Mouse (Mus musculus): Measurements from ENCODE around the gene Atg10. TPM values are rescaled to one million over a fixed set of nuclear protein-coding genes. Genes with fewer than 3 reads are reported as not detected.
"Not testable (repeated sequence)": the region's sequence is repeated elsewhere in the genome, so short reads cannot be mapped to it uniquely, and the experiment has no call there.

Gene Atg10
- polyA plus RNA-seq, 1 experiment from 2014 or later, result 8.1 TPM

DNA sequence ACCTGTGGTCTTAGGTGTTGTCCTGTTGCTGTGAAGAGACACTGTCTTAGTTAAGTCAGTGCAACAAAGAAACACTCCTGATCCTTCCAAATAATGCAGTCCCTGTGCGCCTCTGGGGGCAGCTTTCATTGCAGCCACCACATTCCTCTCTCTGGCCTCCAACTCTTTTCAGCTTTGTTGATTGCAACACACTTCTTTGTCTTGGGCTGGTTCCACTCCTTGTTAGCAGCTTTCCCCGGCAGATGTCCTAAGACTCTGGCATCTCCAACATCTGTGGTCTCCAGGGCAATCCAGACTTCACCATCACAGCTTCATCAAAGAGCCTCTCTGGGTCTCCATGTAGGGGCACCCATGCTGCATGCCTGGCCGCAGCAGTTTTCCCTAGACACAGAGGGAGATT, 290.5 kb downstream of the Atg10 start:
- Histone ChIP-seq H3K27ac (0 out of 2 replicates have a peak overlapping the region, but pooled peaks have one; percentile 40), H3K27me3 (ENCODE audit: poor library complexity, severe bottlenecking) (no peaks in the 10 kb centered on the region), H3K4me3 (no peak overlapping the region), H3K4me1 (peaks cover 7% of the 10 kb centered on the region), H3K36me3 (replicated peaks) (peaks cover 11% of the 10 kb centered on the region), H3K9me3 (no peaks in the 10 kb centered on the region)
- WGBS, result 57% methylated on average over 3 of the region's 3 CpGs
- no peak for DNase-seq (ENCODE audit: extremely low spot score, low spot score)

- H3K4me3 ChIP-seq, result no peak overlapping the region
- WGBS, result 28% methylated on average over 5 of the region's 5 CpGs
- H3K27me3 ChIP-seq (ENCODE audit: poor library complexity, severe bottlenecking), result no peaks in the 10 kb centered on the region
Measured at GRCm38 (mm10) chr13:90929847-90930246, 293.9 kb downstream of the Atg10 start.

DNA sequence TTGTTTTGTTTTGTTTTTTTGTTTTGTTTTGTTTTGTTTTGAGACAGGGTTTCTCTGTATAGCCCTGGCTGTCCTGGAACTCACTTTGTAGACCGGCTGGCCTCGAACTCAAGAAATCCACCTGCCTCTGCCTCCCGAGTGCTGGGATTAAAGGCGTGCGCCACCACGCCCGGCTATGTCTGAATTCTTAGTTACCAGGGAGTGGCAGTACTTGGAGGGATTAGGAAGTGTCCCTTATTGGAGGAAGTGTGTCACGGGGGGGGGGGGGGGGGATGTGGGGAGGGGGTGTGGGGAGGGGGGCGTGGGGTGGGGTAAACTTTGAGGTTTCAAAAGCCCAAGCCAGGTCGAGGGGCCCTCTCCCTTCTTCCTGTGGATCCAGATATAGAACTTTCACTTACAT, 295.5 kb downstream of the Atg10 start:
- Histone ChIP-seq H3K4me1 (peaks cover 12% of the 10 kb centered on the region), H3K36me3 (replicated peaks) (peaks cover 52% of the 10 kb centered on the region)
- H3K4me3 ChIP-seq; H3K9me3 ChIP-seq; H3K27me3 ChIP-seq (ENCODE audit: poor library complexity, severe bottlenecking); H3K27ac ChIP-seq; DNase-seq (ENCODE audit: extremely low spot score, low spot score): not testable (repeated sequence)
- WGBS, result 95% methylated on average over 8 of the region's 10 CpGs

More at GRCm38 (mm10) chr13:90929847-90930246, 293.9 kb downstream of the Atg10 start:
- H3K27ac ChIP-seq, result no peak overlapping the region
- no peaks in the 10 kb centered on the region for H3K9me3 ChIP-seq
- H3K36me3 ChIP-seq (replicated peaks), result peaks cover 45% of the 10 kb centered on the region
- DNase-seq (ENCODE audit: extremely low spot score, low spot score), result peak; percentile 50
- H3K4me1 ChIP-seq, result peaks cover 9% of the 10 kb centered on the region

DNA sequence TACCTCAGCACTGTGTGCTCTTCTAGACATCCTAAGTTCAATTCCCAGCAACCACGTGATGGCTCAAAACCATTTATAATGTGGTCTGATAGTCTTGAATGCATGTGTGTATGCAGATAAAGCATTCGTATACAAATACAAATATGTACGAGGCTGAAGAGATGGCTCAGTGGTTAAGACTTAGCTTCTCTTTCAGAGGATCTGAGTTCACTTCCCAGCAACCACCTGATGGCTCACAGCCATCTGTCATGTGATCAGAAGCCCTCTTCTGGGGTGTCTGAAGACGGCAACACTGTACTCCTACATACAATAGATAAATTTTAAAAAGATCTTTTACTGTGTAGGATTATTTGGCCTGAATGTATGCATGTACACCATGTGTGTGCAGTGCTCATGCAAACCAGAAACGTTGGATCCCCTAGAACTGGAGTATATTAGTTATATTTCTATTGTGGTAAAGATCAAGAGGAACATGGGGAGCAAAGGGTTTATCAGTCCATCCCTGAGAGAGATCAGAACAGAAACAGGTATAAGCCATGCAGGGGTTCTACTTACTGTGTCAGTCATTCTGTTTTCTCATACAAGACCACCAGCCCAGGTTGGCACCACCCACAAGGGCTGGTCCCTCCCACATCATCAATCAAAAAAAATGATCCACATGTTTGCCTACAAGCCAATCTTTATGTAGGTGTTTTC, 296.7 kb downstream of the Atg10 start:
- DNase-seq (ENCODE audit: extremely low spot score, low spot score), result no peak
- peaks cover 7% of the 10 kb centered on the region; the same call in 1 of the 2 replicates for H3K4me1 ChIP-seq
- peaks cover 52% of the 10 kb centered on the region for H3K36me3 ChIP-seq (replicated peaks)
- WGBS, result 82% methylated on average over 5 of the region's 5 CpGs
- no peaks in the 10 kb centered on the region for H3K27me3 ChIP-seq (ENCODE audit: poor library complexity, severe bottlenecking)
- H3K27ac ChIP-seq, result no peak overlapping the region
- no peak overlapping the region for H3K4me3 ChIP-seq
- no peaks in the 10 kb centered on the region for H3K9me3 ChIP-seq

DNA sequence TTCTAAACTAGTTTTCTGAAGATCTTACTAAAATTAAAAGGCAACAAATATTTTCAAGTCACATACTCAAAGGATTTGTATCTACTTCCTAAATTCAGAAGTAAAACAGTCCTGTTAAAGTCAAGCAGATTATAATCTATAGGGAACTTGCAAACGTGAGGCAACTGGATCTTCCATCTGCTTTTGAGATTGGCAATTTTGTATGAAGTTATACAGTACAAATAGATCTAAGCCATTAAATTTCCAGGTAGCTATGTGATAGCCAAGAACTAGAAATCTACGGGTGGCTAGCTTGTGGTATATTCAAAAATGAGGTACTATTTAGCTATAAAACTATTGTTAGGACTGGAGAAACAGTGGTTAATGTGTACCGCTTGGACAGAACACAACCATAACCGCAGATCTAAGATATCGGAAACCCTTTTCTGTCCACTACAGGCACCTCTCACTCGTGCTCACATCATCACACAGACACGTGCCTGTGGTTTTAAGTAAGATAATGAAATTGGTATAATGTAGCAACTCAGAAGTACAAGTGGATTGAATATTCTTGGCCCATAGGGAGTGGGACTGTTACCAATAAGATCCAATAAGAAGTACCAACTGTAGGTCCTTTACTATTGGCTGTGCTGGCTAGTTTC, 297.5 kb downstream of the Atg10 start:
- no peaks in the 10 kb centered on the region for H3K9me3 ChIP-seq
- H3K27ac ChIP-seq, result no peak overlapping the region
- no peaks in the 10 kb centered on the region for H3K27me3 ChIP-seq (ENCODE audit: poor library complexity, severe bottlenecking)
- DNase-seq (ENCODE audit: extremely low spot score, low spot score), result no peak
- H3K4me3 ChIP-seq, result no peak overlapping the region
- H3K4me1 ChIP-seq, result peaks cover 7% of the 10 kb centered on the region; the same call in 1 of the 2 replicates
- WGBS, result 84% methylated on average over 7 of the region's 7 CpGs
- peaks cover 52% of the 10 kb centered on the region for H3K36me3 ChIP-seq (replicated peaks)

DNA sequence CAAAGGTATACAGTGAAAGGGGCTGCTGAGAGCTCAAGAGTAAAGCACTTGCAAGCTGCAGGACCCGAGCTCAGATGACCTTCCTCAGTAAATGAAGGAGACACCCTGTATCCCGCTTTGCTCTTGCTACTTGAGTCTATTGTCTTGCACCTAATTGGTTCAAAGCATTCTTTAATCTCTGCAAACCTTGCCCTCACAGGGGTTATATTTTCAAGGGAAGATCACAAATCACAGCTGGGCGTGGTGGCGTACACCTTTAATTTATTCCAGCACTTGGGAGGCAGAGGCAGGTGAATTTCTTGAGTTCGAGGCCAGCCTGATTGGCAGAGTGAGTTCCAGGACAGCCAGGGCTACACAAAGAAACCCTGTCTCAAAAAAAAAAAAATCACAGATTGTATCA, 298.6 kb downstream of the Atg10 start:
- no peak for DNase-seq (ENCODE audit: extremely low spot score, low spot score)
- Histone ChIP-seq H3K9me3 (no peaks in the 10 kb centered on the region), H3K4me1 (peaks cover 7% of the 10 kb centered on the region; the same call in 1 of the 2 replicates), H3K27me3 (ENCODE audit: poor library complexity, severe bottlenecking) (no peaks in the 10 kb centered on the region), H3K36me3 (replicated peaks) (peaks cover 52% of the 10 kb centered on the region), H3K27ac (no peak overlapping the region), H3K4me3 (no peak overlapping the region)
- WGBS, result 90% methylated on average over 5 of the region's 5 CpGs

GRCm38 (mm10) chr13:90924072-90924471, 299.7 kb downstream of the Atg10 start:
- peak overlapping the region; percentile 98 for H3K27ac ChIP-seq
- H3K9me3 ChIP-seq, result no peaks in the 10 kb centered on the region
- H3K27me3 ChIP-seq (ENCODE audit: poor library complexity, severe bottlenecking), result no peaks in the 10 kb centered on the region
- peaks cover 48% of the 10 kb centered on the region for H3K36me3 ChIP-seq (replicated peaks)
- H3K4me3 ChIP-seq, result peak overlapping the region; percentile 91
- DNase-seq (ENCODE audit: extremely low spot score, low spot score), result no peak
- 53% methylated on average over 9 of the region's 9 CpGs for WGBS
- H3K4me1 ChIP-seq, result peaks cover 7% of the 10 kb centered on the region; the same call in 1 of the 2 replicates

GRCm38 (mm10) chr13:90923617-90924016, 300.2 kb downstream of the Atg10 start:
- peak overlapping the region; percentile 98 for H3K27ac ChIP-seq
- under 1% methylated on average over 13 of the region's 13 CpGs for WGBS
- not testable (repeated sequence) for H3K9me3 ChIP-seq; H3K27me3 ChIP-seq (ENCODE audit: poor library complexity, severe bottlenecking); DNase-seq (ENCODE audit: extremely low spot score, low spot score); H3K4me1 ChIP-seq
- H3K4me3 ChIP-seq, result peak overlapping the region; percentile 91
- H3K36me3 ChIP-seq (replicated peaks), result peaks cover 44% of the 10 kb centered on the region

GRCm38 (mm10) chr13:90922751-90923612, 300.8 kb downstream of the Atg10 start, which contains the start of gene Rps23:
Gene Rps23, plus strand, starts transcription at chr13:90922958.
- peak; percentile 89 for DNase-seq (ENCODE audit: extremely low spot score, low spot score)
- Histone ChIP-seq H3K36me3 (replicated peaks) (peaks cover 38% of the 10 kb centered on the region), H3K27me3 (ENCODE audit: poor library complexity, severe bottlenecking) (no peaks in the 10 kb centered on the region), H3K27ac (peak within 1 kb of the TSS; percentile 98), H3K9me3 (no peaks in the 10 kb centered on the region), H3K4me1 (peaks cover 7% of the 10 kb centered on the region; the same call in 1 of the 2 replicates), H3K4me3 (peak within 1 kb of the TSS; percentile 91)
- WGBS, result under 1% methylated on average over 57 of the region's 57 CpGs

DNA sequence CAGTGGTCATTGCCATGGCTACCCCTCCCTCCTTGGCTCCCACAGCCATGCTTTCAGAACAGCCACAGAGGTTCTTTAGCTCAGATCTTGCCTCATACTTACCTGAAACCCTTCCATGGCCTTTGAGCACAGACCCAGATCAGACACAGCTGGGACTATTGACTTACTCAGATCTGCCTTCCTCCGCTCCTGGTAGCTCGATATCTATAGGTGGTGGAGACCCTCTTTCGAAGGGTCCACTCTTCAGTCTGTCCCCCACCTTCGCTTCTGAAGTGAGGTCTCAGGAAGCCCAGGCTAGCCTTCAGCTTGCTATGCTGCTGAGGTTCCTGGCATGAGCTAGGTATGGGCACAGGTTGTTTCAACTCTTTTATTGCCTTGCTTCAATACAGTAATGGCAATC, 309.0 kb downstream of the Atg10 start:
- DNase-seq (ENCODE audit: extremely low spot score, low spot score), result no peak
- H3K9me3 ChIP-seq, result no peaks in the 10 kb centered on the region
- 94% methylated on average over 4 of the region's 4 CpGs for WGBS

GRCm38 (mm10) chr13:90913675-90914192, 310.0 kb downstream of the Atg10 start:
- no peak for DNase-seq (ENCODE audit: extremely low spot score, low spot score)
- Histone ChIP-seq H3K4me1 (peaks cover 20% of the 10 kb centered on the region), H3K9me3 (no peaks in the 10 kb centered on the region), H3K27me3 (ENCODE audit: poor library complexity, severe bottlenecking) (no peaks in the 10 kb centered on the region), H3K27ac (peak overlapping the region; percentile 80), H3K4me3 (no peak overlapping the region), H3K36me3 (replicated peaks) (no peaks in the 10 kb centered on the region)
- WGBS, result 56% methylated on average over 7 of the region's 7 CpGs

More for the DNA sequence above, 309.0 kb downstream of the Atg10 start:
- peaks cover 20% of the 10 kb centered on the region for H3K4me1 ChIP-seq
- H3K27ac ChIP-seq, result no peak overlapping the region
- H3K27me3 ChIP-seq (ENCODE audit: poor library complexity, severe bottlenecking), result no peaks in the 10 kb centered on the region
- H3K4me3 ChIP-seq, result no peak overlapping the region
- no peaks in the 10 kb centered on the region for H3K36me3 ChIP-seq (replicated peaks)

All from forebrain, embryonic 10.5 days (tissue).